ENCODE assay signal across 25 mouse cellular contexts in genomic region chr3:97629941-97630340, GRCm38 (mm10). TPM values are rescaled to one million over a fixed set of nuclear protein-coding genes. Genes with fewer than 3 reads are reported as not detected.
"Had no signal": no experiment of that assay in that cellular context is flagged by ENCODE, and none has a peak within 500 bp of the region (broad histone marks: within the 10 kb centered on the region; RNA-seq: fewer than 3 reads in every experiment).

No protein-coding gene starts in this region.

- H3K4me1 ChIP-seq: midbrain, embryonic 15.5 days had no signal

- H3K27ac ChIP-seq: kidney, postnatal 0 days; left cerebral cortex, adult 2 months; macrophage; midbrain, embryonic 12.5 days; midbrain, embryonic 15.5 days; neural tube, embryonic 12.5 days; neural tube, embryonic 15.5 days had no signal

- H3K27me3 ChIP-seq: midbrain, embryonic 15.5 days; neural tube, embryonic 12.5 days; neural tube, embryonic 15.5 days had no signal

- H3K9ac ChIP-seq: midbrain, embryonic 12.5 days; midbrain, embryonic 15.5 days; neural tube, embryonic 12.5 days; neural tube, embryonic 15.5 days had no signal

- H3K9me3 ChIP-seq: midbrain, embryonic 12.5 days; midbrain, embryonic 15.5 days; neural tube, embryonic 12.5 days; neural tube, embryonic 15.5 days had no signal

- H3K36me3 ChIP-seq: midbrain, embryonic 12.5 days; midbrain, embryonic 15.5 days; neural tube, embryonic 12.5 days; neural tube, embryonic 15.5 days had no signal

- H3K4me3 ChIP-seq: left cerebral cortex, adult 2 months; midbrain, embryonic 12.5 days; midbrain, embryonic 15.5 days; neural tube, embryonic 12.5 days; neural tube, embryonic 15.5 days had no signal

- H3K4me2 ChIP-seq: midbrain, embryonic 12.5 days; midbrain, embryonic 15.5 days; neural tube, embryonic 12.5 days; neural tube, embryonic 15.5 days had no signal

- DNase-seq: kidney, adult 18-20 months; layer of hippocampus, postnatal 36 days; lung, adult 2 months; lung, postnatal 14 days; right cerebral cortex, adult 18-20 months; right cerebral cortex, postnatal 14 days; right cerebral cortex, postnatal 4 days; spleen, adult 18-20 months; thymus, adult 18-20 months; thymus, postnatal 36 days had no signal

- ATAC-seq: inflammation-experienced regulatory T-cells, adult 6 months; midbrain, embryonic 15.5 days had no signal

RNA-seq across cellular contexts. Expression of gene Gm17651, which starts 44.6 kb away (rescaled TPM):
- polyA plus RNA-seq: inflammation-experienced regulatory T-cells, adult 6 months; kidney, embryonic 14.5 days; kidney, postnatal 0 days; limb, embryonic 11.5 days; limb, embryonic 14.5 days; lung, adult 2 months; lung, embryonic 16.5 days; macrophage; midbrain, embryonic 12.5 days; midbrain, embryonic 15.5 days; neural tube, embryonic 12.5 days; neural tube, embryonic 15.5 days; stomach, embryonic 16.5 days; testis, adult 2 months; urinary bladder, adult 2 months had no signal
